Mouse (Mus musculus): ENCODE data around the gene Nab2.
A peak's percentile ranks its signal among the peaks of the same experiment; 100 is the strongest.

The Nab2 gene

GRCm38 (mm10) chr10:127643553-127644238, 24.7 kb downstream of the Nab2 start:
- DNase-seq (ENCODE audit: low spot score): peak; percentile 84

DNA sequence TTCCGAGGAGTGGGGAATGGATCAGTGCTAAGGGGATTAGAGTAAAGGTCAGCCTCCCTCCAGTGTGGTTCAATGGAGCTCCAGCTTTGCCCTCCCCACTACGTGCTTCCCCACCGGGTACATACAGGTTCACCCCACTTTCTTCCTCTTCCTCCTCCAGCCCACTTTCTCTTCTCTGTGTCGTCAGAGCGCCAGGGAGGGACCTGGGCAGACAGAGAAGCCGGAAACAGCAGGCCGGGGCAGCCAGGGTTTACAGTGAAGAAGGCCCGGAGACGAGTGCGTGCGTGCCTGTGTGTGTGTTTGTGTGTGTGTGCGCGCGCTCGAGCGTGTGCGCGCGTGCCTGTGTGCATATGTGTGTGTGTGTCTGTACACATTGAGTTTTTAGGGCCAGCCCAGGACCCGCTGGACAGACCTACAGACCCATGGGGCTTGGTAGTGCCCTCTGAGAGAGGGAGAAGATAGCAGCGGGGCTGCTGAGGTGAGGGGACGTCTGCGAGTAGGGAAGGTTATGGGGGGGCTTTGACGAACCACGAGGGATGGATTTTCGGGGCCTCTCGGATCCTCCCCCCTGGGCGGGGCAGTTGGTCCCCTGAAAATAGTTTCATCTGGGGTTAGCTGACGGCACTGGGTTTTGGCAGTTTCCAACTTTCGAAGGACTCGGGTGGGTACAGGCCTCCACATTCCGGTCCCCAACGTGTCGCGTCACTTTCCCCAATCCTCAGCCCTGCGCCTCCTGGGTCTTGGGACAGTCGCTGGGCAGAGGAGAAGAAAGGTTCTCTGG, 25.4 kb downstream of the Nab2 start, which contains the start of gene Stat6:
Gene Stat6 (plus strand): TSS at position 215 of the 781 bp plus-strand sequence.
- DNase-seq (ENCODE audit: low spot score): peak; percentile 76

DNA sequence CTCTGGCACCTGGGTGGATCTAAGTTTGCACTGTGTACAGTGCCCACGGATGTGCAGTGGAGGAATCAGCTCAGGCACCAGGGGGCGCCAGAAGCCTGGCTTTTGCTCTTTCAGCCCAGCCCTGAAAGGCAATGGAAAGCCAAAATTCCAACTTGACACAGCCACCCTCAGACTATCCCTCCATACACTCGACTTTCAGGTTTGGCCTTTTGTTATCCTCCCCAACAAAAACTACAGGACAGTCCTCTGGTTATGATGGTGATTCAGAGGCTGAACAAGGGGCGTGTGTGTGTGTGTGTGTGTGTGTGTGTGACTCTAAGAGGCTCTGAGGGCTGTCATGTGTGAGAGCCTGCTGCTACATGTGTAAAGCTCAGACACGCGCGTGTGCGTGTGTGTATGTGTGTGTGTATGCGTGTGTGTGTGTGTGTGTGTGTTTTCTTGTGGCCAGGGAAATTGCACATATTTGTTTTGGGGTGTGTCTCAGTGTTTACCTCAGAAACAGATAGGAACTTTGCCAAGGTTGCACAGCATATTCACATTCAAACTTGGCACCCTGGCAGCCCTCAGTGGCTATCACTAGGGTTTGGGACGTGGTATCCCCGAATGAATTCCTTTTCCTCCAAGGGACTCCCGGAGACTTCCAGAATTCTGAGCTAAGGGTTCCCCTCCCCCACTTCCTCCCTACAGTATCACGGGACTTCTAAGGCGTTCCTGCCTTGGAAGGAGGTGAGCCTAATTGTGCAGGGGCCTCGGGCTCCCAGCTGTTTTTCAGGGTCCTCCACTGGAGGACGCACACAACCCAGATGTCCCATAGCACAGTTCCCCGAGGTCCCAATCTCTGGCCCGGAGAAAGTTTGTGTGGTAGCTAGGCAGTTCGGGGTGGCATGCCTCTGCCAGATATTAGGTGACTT, 26.3 kb downstream of the Nab2 start:
- DNase-seq (ENCODE audit: low spot score): peak; percentile 75

- no peak for DNase-seq (ENCODE audit: low spot score)
These were observed 27.9 kb downstream of the Nab2 start for GRCm38 (mm10) chr10:127640421-127640820.

DNA sequence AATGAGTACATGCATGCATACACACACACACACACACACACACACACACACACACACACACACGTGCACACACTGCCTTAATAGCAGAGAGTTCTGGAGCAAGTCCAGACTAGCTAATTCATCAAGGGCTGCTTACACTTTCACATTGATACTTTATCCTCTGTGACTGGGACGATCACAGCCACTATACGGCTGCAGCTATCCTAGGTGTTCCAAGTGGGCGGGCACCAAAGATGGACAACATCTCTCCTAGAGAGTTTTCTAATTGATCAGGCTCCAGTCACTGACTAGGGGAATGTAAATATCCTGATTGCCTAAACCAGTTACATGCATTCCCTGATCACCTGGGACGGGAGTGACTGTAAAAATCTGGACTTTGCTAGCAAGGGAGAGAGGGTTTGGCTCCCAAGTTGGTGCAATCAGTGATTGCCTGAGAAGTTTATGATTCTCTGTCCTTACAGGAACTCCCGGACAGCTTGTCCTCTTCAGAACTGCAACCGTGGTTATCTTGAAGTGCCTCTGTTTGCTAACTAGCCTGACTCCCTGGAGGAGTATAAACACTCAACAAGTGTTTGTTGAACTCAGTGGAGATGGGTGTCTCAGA, 35.6 kb downstream of the Nab2 start:
- DNase-seq (ENCODE audit: low spot score): no peak

DNA sequence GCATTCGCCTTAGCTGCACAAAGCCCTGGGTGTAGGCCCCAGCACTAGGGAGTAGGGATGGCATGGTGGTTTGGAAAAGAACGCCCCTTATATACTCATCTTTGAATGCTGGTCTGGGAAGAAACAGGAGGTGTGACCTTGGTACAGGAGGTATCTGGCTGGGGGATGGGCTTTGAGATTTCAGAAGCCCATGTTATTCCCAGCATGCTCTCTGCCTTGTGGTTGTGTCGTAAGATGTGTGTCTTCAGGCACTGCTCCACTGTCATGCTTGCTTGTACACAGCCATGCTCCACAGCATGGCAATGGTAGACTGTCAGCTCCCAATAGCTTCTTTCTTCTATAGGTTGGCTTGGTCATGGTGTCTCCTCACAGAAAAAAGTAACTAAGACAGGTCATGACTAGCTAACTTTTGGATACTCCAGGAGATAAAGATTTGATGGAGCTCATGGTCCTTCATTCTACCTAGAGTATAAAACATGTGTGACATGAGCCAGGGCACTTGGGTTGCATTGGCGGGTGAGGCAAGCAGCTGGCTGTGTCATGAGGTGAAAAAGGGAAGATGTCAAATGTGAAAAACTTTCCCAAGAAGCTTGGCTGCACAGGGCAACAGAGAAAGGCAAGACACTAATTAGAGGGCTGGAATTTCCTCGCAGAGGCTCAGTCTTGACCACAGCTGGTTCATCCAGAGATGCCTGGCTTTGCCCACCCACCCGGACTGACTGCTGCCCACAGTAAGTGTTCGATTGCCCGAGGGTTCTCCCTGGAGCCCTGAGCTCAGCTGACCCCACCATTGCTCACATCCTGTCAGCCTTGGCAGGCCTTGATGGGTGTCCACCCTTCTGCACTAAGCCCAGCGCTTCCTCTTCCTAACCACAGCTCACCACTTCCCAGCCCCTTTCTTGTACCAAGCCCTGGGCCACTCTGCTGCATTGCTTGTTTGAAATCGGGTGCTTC, 36.8 kb downstream of the Nab2 start:
- no peak for DNase-seq (ENCODE audit: low spot score)

DNA sequence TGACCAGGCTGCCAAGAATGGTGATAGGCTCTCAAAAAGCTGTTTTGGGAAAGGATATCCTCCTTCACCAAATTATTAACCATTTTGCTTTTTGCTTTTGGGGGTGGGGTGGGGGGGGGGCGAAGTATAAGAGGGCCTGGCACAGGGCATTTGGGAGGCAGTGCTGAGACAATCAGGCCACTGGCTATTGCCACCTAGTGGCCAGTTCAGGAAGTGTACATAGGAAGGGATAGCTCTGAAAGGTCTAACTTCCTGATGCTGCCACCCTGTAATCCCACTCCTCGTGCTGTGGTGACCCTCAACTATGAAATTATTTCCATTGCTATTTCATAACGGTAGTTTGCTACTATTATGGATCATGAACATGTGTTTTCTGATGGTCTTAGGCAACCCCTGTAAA, 41.9 kb downstream of the Nab2 start:
- DNase-seq (ENCODE audit: low spot score): no peak

DNA sequence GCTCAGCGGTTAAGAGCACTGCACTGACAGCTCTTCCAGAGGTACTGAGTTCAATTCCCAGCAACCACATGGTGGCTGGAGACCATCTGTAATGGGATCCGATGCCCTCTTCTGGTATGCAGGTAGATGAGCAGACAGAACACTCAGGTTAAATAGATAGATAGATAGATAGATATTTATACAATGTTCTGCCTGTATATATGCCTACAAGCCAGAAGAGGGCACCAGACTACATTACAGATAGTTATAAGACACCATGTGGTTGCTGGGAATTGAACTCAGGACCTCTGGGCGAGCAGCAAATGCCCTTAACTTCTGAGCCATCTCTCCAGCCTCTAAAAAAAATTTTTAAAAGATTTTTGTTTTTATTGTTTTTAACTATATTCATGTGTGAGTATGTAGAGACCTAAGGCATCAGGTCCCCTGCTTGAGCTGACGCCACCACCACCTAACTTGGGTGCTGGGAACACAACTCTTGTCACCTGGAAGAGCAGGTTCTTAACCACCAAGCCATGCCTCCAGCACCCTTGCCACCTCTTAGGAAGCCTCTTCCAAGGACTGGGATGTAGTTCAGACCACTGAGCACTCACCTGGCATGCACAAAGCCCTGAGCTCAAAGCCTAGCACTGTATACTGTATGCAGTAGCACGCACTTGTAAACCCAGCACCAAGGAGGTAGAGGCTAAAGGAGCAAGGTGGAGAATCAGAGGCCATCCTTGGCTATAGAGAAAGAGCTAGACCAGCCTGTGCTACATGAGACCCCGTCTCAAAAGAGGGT, 44.7 kb downstream of the Nab2 start:
- no peak for DNase-seq (ENCODE audit: low spot score)

DNA sequence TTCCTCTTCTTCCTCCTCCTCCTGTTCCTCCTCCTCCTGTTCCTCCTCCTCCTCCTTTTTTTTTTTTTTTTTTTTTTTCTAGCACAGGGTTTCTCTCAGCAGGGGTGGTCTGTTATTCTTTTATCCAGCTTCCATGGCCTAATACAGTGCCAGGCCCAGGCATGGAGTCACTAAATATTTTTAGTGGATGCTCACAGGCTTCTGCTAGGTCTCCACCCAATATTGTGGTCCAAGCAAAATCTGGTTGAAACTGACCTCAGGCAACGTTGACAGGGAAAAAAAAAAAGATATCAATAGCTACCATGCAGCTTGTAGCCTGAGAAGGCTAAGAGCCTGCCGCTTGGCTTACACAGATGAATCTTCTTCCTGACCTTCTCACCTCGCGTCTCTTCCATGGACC, 45.7 kb downstream of the Nab2 start:
- DNase-seq (ENCODE audit: low spot score): no peak

DNA sequence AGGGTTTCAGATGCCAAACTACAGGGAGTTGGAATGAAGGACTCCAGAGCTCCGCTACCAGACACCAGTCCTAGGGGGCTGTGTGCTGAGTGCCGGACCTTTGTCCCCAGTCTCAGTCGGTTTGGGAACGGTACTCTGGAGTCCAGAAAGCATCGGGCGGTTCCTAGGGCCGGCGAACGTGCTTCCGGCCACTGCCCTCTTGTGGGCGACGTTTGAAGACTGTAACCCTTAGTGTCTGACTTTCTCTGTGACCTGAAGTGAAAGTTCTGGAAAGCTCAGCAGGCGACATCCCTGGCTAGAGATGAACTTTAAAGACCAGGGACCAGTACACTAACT, 46.3 kb downstream of the Nab2 start:
- no peak for DNase-seq (ENCODE audit: low spot score)

- DNase-seq (ENCODE audit: low spot score): peak; percentile 94
These were observed 46.9 kb downstream of the Nab2 start for GRCm38 (mm10) chr10:127621191-127622056.

DNA sequence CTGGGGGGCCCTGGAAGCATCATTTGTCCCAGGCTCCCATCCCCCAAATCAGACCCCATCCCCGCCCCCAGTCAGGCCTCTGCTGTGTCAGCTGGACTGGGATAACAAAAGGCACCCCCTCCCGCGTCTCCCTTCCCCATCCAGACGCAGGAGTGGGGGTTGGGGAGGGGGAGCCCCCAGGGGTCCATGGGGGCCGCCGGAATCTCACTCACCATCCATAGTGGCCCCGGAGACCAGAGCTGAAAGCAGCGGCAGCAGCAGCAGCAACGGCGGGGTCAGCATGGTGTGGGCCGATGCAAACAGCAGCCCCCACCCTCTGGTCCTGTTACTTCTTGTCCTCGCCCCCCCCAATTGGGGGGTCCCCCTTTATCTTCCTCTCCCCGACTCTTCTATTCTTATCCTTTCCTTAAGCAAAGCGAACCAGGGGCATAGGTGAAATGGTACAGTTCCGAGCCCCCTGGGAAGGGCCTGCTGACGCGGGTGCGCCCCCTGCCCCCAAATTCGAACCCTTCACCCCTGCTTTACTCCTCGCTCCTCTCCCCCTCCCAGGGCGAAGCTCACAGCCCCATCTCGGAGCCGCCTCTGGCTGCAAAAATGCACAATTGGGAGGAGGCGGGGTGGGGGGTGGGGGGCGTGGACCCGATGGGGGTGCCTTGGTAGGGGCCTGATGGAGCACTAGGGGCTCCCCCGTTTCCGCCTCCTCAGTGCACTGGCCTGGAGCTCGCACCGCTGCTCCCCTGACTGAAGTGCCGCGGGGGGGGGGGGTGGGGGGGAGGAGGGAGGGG, 47.8 kb downstream of the Nab2 start, which contains the start of gene Lrp1:
Gene Lrp1 (minus strand): TSS at position 743 of the 785 bp plus-strand sequence.
- peak; percentile 50 for DNase-seq (ENCODE audit: low spot score)

DNA sequence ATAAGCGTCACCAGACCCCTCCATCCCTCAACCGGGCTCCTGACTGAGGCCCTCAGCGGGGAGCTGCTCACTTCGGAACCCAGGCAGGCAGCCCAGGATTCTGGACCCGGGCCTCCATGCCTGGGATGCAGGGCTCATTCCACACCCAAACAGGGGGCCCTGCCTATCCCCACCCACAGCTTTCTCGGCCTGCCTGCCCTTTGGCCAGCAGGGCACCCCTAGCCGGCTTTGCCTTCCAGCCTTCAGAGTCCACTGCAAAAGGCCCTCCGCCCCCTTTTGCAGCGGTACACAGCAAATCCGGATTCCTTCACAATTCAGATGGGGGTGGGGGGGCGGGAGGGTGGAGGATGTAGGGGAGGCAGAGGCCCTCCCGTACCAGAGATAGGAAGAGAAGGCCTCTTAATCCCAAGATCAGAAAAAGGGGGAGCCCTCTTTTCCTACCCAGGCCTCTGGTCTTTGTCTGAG, 48.4 kb downstream of the Nab2 start:
- DNase-seq (ENCODE audit: low spot score): peak; percentile 56

DNA sequence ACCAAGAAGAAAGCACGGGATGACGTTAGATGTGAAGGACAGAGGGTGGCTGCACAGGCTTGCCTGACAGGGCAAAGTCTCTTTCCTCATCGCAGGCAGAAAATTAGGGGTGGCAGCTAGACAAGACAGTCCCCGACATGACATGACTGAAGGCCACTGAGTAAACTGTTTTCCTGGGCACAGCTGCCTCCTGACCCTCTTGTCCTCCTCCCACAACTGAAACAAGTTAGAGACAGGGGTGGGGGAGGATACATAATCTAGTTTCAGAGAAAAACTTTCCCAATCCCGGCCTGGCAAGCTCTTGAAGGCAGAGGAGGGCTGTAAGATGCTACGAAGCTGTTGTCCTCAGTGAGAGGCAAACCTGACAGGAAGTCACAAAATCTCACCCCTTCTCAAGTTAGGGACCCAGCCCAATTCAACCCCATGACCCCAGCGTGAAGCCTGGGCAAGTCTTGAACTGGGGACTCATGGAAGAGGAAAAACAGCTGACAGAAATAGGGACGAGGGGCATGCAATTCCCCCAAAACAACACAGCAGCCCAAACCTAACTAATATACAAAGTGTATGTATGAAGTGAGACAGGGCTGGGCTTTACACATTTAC, 49.1 kb downstream of the Nab2 start:
- DNase-seq (ENCODE audit: low spot score): peak; percentile 13

- DNase-seq (ENCODE audit: low spot score): no peak
These were observed 50.2 kb downstream of the Nab2 start for GRCm38 (mm10) chr10:127618173-127618572.

GRCm38 (mm10) chr10:127617294-127617693, 51.1 kb downstream of the Nab2 start:
- no peak for DNase-seq (ENCODE audit: low spot score)

GRCm38 (mm10) chr10:127616261-127616679, 52.1 kb downstream of the Nab2 start:
- DNase-seq (ENCODE audit: low spot score): peak; percentile 79

DNA sequence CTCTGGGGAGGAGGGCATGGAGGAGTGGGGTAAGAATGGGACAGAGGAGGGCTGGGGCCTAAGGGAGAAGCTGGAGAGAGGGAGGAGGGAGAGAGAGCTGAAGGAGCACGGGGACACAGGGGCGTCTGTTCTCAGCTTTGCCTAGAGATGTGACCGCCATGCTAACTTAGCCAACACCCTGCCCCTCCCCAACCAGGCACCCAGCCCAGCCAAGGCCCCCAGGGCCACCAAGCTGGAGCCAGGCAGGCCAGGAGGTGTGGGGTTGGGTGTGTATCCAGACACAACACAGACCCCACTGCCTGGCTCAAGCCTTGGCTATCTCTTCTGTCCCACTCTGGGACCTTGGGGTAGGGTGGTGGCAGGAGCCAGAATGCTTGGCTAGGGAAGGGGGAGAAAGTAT, 52.8 kb downstream of the Nab2 start:
- no peak for DNase-seq (ENCODE audit: low spot score)
